Mouse (Mus musculus) granulocyte monocyte progenitor cell, adult 5-6 weeks (primary cell): ENCODE results near the gene Fam208b. TPM values are rescaled to one million over a fixed set of nuclear protein-coding genes. Genes with fewer than 3 reads are reported as not detected.

Source experiments
- ATAC-seq: replicated peaks from 2 replicates; pipeline ENCODE4 v1.8.0; 2016; ENCODE audit warnings: mild to moderate bottlenecking, moderate TSS enrichment, inconsistent platforms; ENCODE audit not compliant: poor library complexity, severe bottlenecking
- total RNA-seq, 2 experiments: library from RNA; stranded (forward) in 1 of 2; stranded (reverse) in 1 of 2; fragments of 200-712, 200-1000 nt in 1 of 2; fragments of >200 nt in 1 of 2; fragmentation: Nextera tagmentation in 1 of 2; gene quantifications; 2 replicates each; pipeline ENCODE4 v1.2.3; 2014 to 2017

Fam208b gene
- 44.0 and 52.0 TPM in 2 replicates for total RNA-seq (2014; fragmentation: Nextera tagmentation)
- total RNA-seq (2017): 31.9 and 34.1 TPM in 2 replicates

GRCm38 (mm10) chr13:3610795-3611438 lies at the start of gene Fam208b:
TSS of gene Fam208b (minus strand) at chr13:3611108.
- ATAC-seq: peak; percentile 93

- peak; percentile 89 for ATAC-seq
These were observed 48.6 kb upstream of the Fam208b start for GRCm38 (mm10) chr13:3659163-3660160.

GRCm38 (mm10) chr13:3654432-3654831 lies 43.5 kb upstream of the Fam208b start:
- ATAC-seq: no peak

- ATAC-seq: no peak
These were observed 39.7 kb upstream of the Fam208b start for GRCm38 (mm10) chr13:3650569-3650968.

GRCm38 (mm10) chr13:3646566-3646965 lies 35.7 kb upstream of the Fam208b start:
- ATAC-seq: no peak

- no peak for ATAC-seq
These were observed 35.0 kb upstream of the Fam208b start for GRCm38 (mm10) chr13:3645919-3646318.

- no peak for ATAC-seq
These were observed 34.0 kb upstream of the Fam208b start for GRCm38 (mm10) chr13:3644871-3645270.

GRCm38 (mm10) chr13:3642538-3642937 lies 31.6 kb upstream of the Fam208b start:
- no peak for ATAC-seq

GRCm38 (mm10) chr13:3642049-3642448 lies 31.1 kb upstream of the Fam208b start:
- ATAC-seq: peak; percentile 81

- ATAC-seq: peak; percentile 42
These were observed 25.9 kb upstream of the Fam208b start for GRCm38 (mm10) chr13:3636797-3637196.

- no peak for ATAC-seq
These were observed 24.2 kb upstream of the Fam208b start for GRCm38 (mm10) chr13:3635076-3635475.

GRCm38 (mm10) chr13:3633895-3634811 lies 23.2 kb upstream of the Fam208b start, which contains the start of gene Asb13:
TSS of gene Asb13 (plus strand) at chr13:3634032.
- ATAC-seq: peak; percentile 95

GRCm38 (mm10) chr13:3633131-3633530 lies 22.2 kb upstream of the Fam208b start:
- ATAC-seq: no peak

- no peak for ATAC-seq
These were observed 21.6 kb upstream of the Fam208b start for GRCm38 (mm10) chr13:3632551-3632950.

GRCm38 (mm10) chr13:3628102-3628501 lies 17.2 kb upstream of the Fam208b start:
- ATAC-seq: no peak

GRCm38 (mm10) chr13:3627139-3627538 lies 16.2 kb upstream of the Fam208b start:
- ATAC-seq: no peak

GRCm38 (mm10) chr13:3610118-3610794 lies 652 bp downstream of the Fam208b start:
- ATAC-seq: peak; percentile 48

GRCm38 (mm10) chr13:3609780-3610117 lies 1.2 kb downstream of the Fam208b start:
- ATAC-seq: no peak

- no peak for ATAC-seq
These were observed 14.7 kb downstream of the Fam208b start for GRCm38 (mm10) chr13:3596232-3596631.

GRCm38 (mm10) chr13:3594311-3594710 lies 16.6 kb downstream of the Fam208b start:
- no peak for ATAC-seq
